Mouse (Mus musculus) ES-Bruce4 (cell line): ENCODE data around the gene Gnao1.

Source experiments
- CTCF ChIP-seq: IDR thresholded peaks from one replicate; pipeline ENCODE4 v1.8.1; 2011; ENCODE audit warnings: low read depth, low read length
- EP300 ChIP-seq: IDR thresholded peaks from 2 replicates; pipeline ENCODE4 v1.6.1; 2011; ENCODE audit warnings: low read depth, low read length; ENCODE audit not compliant: insufficient read depth
- POLR2A ChIP-seq: IDR thresholded peaks from one replicate; pipeline ENCODE4 v1.8.1; 2011; ENCODE audit warnings: low read length; ENCODE audit not compliant: insufficient read depth

- TF ChIP-seq POLR2A (no peak), CTCF (no peak), EP300 (no peak)
These were observed 119.5 kb downstream of the Gnao1 start for GRCm38 (mm10) chr8:93929233-93929632.
